Mouse (Mus musculus) frontal cortex, postnatal 36 days (tissue): ENCODE measurements around the gene Dnajc6.
A peak's percentile ranks its signal among the peaks of the same experiment; 100 is the strongest.

Source experiments
- DNase-seq, 2 experiments: peaks; one replicate each; pipeline ENCODE4 v3.0.0; 2022; ENCODE audit warnings: low spot score in 2 of 2

Gene Dnajc6

GRCm38 (mm10) chr4:101640631-101641030 is 144.2 kb downstream of the Dnajc6 start:
- DNase-seq, result no peak

GRCm38 (mm10) chr4:101642708-101643107 is 146.3 kb downstream of the Dnajc6 start:
- DNase-seq, result no peak

- peak in 1 of 2 experiments; percentile 41 for DNase-seq
These were observed 146.8 kb downstream of the Dnajc6 start for GRCm38 (mm10) chr4:101643216-101643615.

- no peak for DNase-seq
These were observed 150.4 kb downstream of the Dnajc6 start for GRCm38 (mm10) chr4:101646857-101647195.

GRCm38 (mm10) chr4:101647196-101647905 is 150.9 kb downstream of the Dnajc6 start, which contains the start of gene Leprot:
TSS of gene Leprot (plus strand) at chr4:101647718.
- DNase-seq, result peak; percentile 100

GRCm38 (mm10) chr4:101647976-101648642 is 151.7 kb downstream of the Dnajc6 start:
- no peak for DNase-seq

GRCm38 (mm10) chr4:101648745-101649144 is 152.3 kb downstream of the Dnajc6 start:
- no peak for DNase-seq

GRCm38 (mm10) chr4:101650961-101651360 is 154.5 kb downstream of the Dnajc6 start:
- DNase-seq, result no peak

GRCm38 (mm10) chr4:101654256-101654655 is 157.8 kb downstream of the Dnajc6 start:
- no peak for DNase-seq

GRCm38 (mm10) chr4:101654788-101655414 is 158.5 kb downstream of the Dnajc6 start:
- DNase-seq, result no peak

- DNase-seq, result no peak
These were observed 159.0 kb downstream of the Dnajc6 start for GRCm38 (mm10) chr4:101655415-101655790.

GRCm38 (mm10) chr4:101656056-101656455 is 159.6 kb downstream of the Dnajc6 start:
- no peak for DNase-seq

GRCm38 (mm10) chr4:101656956-101657570 is 160.6 kb downstream of the Dnajc6 start:
- no peak for DNase-seq

- peak; percentile 34 to 40 for DNase-seq
These were observed 167.8 kb downstream of the Dnajc6 start for GRCm38 (mm10) chr4:101664160-101664750.

GRCm38 (mm10) chr4:101664766-101665165 is 168.3 kb downstream of the Dnajc6 start:
- DNase-seq, result no peak

GRCm38 (mm10) chr4:101669161-101669560 is 172.7 kb downstream of the Dnajc6 start:
- no peak for DNase-seq

- DNase-seq, result no peak
These were observed 173.4 kb downstream of the Dnajc6 start for GRCm38 (mm10) chr4:101669811-101670210.

- DNase-seq, result no peak
These were observed 178.3 kb downstream of the Dnajc6 start for GRCm38 (mm10) chr4:101674790-101675189.

- DNase-seq, result no peak
These were observed 179.3 kb downstream of the Dnajc6 start for GRCm38 (mm10) chr4:101675726-101676125.

- no peak for DNase-seq
These were observed 186.2 kb downstream of the Dnajc6 start for GRCm38 (mm10) chr4:101682620-101683019.

GRCm38 (mm10) chr4:101683086-101683485 is 186.6 kb downstream of the Dnajc6 start:
- no peak for DNase-seq

- DNase-seq, result no peak
These were observed 188.4 kb downstream of the Dnajc6 start for GRCm38 (mm10) chr4:101684821-101685220.
